Mouse (Mus musculus) lung, embryonic 16.5 days (tissue): ENCODE measurements around the gene Gm6763. TPM values are rescaled to one million over a fixed set of nuclear protein-coding genes. Genes with fewer than 3 reads are reported as not detected.
"Not testable (repeated sequence)": the region's sequence is repeated elsewhere in the genome, so short reads cannot be mapped to it uniquely, and the experiment has no call there.

Experiments
- ATAC-seq: fragments of 200-750 bp; cut with Nextera tagmentation; 2 replicates; pipeline ENCODE4 v1.8.0; 2017; ENCODE audit warnings: low read depth, mild to moderate bottlenecking, moderate library complexity
- H3K27ac ChIP-seq: fragments of 300-500 bp; sonication (generic); 2 replicates; pipeline ENCODE4 v1.5.1; 2014; ENCODE audit warnings: mild to moderate bottlenecking, control low read depth, low read length
- H3K27me3 ChIP-seq: fragments of 300-500 bp; sonication (generic); 2 replicates; pipeline ENCODE4 v1.6.1; 2014; ENCODE audit warnings: low read depth, low read length, mixed read lengths; ENCODE audit not compliant: control insufficient read depth, insufficient read depth
- H3K36me3 ChIP-seq: fragments of 300-500 bp; sonication (generic); 2 replicates; pipeline ENCODE4 v1.6.1; 2014; ENCODE audit warnings: low read length; ENCODE audit not compliant: control insufficient read depth, insufficient read depth
- H3K4me1 ChIP-seq: fragments of 300-500 bp; sonication (generic); replicated peaks from 2 replicates; pipeline ENCODE4 v1.6.1; 2014; ENCODE audit warnings: low read length, mixed read lengths; ENCODE audit not compliant: control insufficient read depth, insufficient read depth
- H3K4me2 ChIP-seq: fragments of 300-500 bp; sonication (generic); 2 replicates; pipeline ENCODE4 v1.6.1; 2014; ENCODE audit warnings: low read depth, low read length, control low read depth
- H3K4me3 ChIP-seq: fragments of 300-500 bp; sonication (generic); 2 replicates; pipeline ENCODE4 v1.5.1; 2014; ENCODE audit warnings: mild to moderate bottlenecking, low read length, control low read depth
- H3K9ac ChIP-seq: fragments of 300-500 bp; sonication (generic); 2 replicates; pipeline ENCODE4 v1.6.1; 2014; ENCODE audit warnings: low read length, control low read depth
- H3K9me3 ChIP-seq: fragments of 300-500 bp; sonication (generic); 2 replicates; pipeline ENCODE4 v1.6.1; 2016; ENCODE audit warnings: low read length; ENCODE audit not compliant: control insufficient read depth
- WGBS: fragments of 180-500 bp; shearing (Covaris S2); extraction: QIAGEN DNeasy Blood & Tissue Kit; methylation state at CpG from one replicate; pipeline ENCODE4 v1.1.7; 2014; 5-methylcytosine and 5-hydroxymethylcytosine counted together
- polyA plus RNA-seq: library from polyadenylated mRNA; unstranded; fragments of >200 nt; fragmentation: Nextera tagmentation; extraction: Ambion mirVana; gene quantifications from 2 replicates; pipeline ENCODE4 v1.2.1, GENCODE M21; 2015

Gm6763 gene
- polyA plus RNA-seq: not detected in 2 replicates

DNA sequence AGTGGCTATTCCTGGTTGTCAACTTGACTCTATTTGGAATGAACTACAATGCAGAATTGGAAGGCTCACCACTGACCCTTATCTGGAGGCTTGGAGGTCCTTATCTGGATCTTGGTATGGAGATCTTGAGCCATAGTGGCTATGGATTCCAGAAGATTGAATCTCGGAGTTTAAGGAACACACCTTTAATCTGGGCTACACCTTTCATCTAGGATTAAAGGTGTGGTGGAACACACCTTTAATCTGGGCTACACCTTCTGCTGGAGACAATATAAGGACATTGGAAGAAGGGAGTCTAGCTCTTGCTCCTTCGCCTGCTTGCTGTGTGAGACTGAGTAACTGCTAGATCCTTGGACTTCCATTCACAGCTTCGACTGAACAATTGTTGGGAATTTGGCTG is at the start of gene Gm6763:
Gene Gm6763, plus strand, starts transcription at position 301 of the 400 bp plus-strand sequence.
- ATAC-seq, H3K4me1 ChIP-seq, H3K9ac ChIP-seq, H3K4me3 ChIP-seq, H3K4me2 ChIP-seq, H3K9me3 ChIP-seq, H3K27me3 ChIP-seq, H3K36me3 ChIP-seq, H3K27ac ChIP-seq: not testable (repeated sequence)
- no CpG with 5 or more reads among the region's 3 CpGs for WGBS

DNA sequence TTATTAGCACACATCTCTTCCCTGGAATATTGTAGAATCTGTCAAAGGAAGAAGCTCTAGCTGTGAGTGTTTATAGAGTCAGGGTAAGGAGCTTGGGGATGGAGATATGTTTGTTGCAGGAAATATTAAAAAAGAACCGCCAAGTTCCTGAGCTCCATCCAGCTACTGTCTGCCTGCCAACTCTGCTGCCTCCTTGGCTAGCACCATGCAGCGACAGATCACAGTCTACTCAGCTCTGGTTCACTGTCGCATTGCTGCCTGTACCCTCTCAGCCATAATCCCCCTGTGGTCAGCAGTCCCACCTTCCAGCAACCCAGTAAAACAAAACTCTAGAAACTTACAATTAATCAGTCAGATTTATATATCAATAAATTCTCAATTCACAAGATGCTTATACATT is 41.3 kb upstream of the Gm6763 start:
- Histone ChIP-seq H3K36me3 (no peaks in the 10 kb centered on the region), H3K9ac (no peak overlapping the region), H3K4me2 (no peak overlapping the region), H3K4me3 (no peak overlapping the region), H3K27me3 (no peaks in the 10 kb centered on the region), H3K9me3 (no peaks in the 10 kb centered on the region), H3K27ac (no peak overlapping the region), H3K4me1 (no peaks in the 10 kb centered on the region)
- 51% methylated on average over 3 of the region's 3 CpGs for WGBS
- no peak for ATAC-seq

DNA sequence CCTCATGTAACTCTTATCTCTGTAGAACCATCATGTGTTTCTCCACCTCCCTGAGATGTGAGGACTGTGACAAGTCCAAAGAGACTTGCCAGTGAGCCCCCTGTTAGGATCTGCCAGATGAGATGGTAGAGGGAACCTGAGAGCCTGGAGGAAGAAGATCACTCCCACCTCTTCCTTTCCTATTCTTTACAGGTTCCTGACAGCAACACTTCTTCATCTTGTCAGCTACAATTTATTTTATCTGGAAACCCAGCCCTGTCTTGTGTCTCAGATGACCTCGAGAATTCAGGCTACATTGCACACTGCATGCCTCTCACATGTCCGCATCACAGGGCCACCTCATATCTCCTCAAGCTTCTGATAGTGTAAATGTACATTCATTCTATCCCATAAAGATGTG is 33.0 kb upstream of the Gm6763 start:
- Histone ChIP-seq H3K36me3 (no peaks in the 10 kb centered on the region), H3K4me2 (no peak overlapping the region), H3K9ac (no peak overlapping the region), H3K4me3 (no peak overlapping the region), H3K9me3 (no peaks in the 10 kb centered on the region), H3K4me1 (no peaks in the 10 kb centered on the region), H3K27ac (no peak overlapping the region), H3K27me3 (no peaks in the 10 kb centered on the region)
- ATAC-seq: no peak
- WGBS: 39% methylated on average over 2 of the region's 2 CpGs

DNA sequence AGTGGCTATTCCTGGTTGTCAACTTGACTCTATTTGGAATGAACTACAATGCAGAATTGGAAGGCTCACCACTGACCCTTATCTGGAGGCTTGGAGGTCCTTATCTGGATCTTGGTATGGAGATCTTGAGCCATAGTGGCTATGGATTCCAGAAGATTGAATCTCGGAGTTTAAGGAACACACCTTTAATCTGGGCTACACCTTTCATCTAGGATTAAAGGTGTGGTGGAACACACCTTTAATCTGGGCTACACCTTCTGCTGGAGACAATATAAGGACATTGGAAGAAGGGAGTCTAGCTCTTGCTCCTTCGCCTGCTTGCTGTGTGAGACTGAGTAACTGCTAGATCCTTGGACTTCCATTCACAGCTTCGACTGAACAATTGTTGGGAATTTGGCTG is 8.6 kb upstream of the Gm6763 start, which contains the start of gene Gm21293:
Gene Gm21293, plus strand, starts transcription at position 301 of the 400 bp plus-strand sequence.
- not testable (repeated sequence) for H3K27ac ChIP-seq, ATAC-seq, H3K4me3 ChIP-seq, H3K4me1 ChIP-seq, H3K4me2 ChIP-seq, H3K9me3 ChIP-seq, H3K9ac ChIP-seq, H3K36me3 ChIP-seq, H3K27me3 ChIP-seq
- WGBS: no CpG with 5 or more reads among the region's 3 CpGs

DNA sequence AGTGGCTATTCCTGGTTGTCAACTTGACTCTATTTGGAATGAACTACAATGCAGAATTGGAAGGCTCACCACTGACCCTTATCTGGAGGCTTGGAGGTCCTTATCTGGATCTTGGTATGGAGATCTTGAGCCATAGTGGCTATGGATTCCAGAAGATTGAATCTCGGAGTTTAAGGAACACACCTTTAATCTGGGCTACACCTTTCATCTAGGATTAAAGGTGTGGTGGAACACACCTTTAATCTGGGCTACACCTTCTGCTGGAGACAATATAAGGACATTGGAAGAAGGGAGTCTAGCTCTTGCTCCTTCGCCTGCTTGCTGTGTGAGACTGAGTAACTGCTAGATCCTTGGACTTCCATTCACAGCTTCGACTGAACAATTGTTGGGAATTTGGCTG is 8.4 kb downstream of the Gm6763 start, which contains the start of gene Gm8764:
Gene Gm8764, plus strand, starts transcription at position 301 of the 400 bp plus-strand sequence.
- not testable (repeated sequence) for H3K4me3 ChIP-seq, H3K27ac ChIP-seq, H3K36me3 ChIP-seq, H3K4me2 ChIP-seq, H3K27me3 ChIP-seq, H3K9me3 ChIP-seq, H3K9ac ChIP-seq, ATAC-seq, H3K4me1 ChIP-seq
- no CpG with 5 or more reads among the region's 3 CpGs for WGBS

DNA sequence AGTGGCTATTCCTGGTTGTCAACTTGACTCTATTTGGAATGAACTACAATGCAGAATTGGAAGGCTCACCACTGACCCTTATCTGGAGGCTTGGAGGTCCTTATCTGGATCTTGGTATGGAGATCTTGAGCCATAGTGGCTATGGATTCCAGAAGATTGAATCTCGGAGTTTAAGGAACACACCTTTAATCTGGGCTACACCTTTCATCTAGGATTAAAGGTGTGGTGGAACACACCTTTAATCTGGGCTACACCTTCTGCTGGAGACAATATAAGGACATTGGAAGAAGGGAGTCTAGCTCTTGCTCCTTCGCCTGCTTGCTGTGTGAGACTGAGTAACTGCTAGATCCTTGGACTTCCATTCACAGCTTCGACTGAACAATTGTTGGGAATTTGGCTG is 16.9 kb downstream of the Gm6763 start, which contains the start of gene Gm21304:
Gene Gm21304, plus strand, starts transcription at position 301 of the 400 bp plus-strand sequence.
- H3K9me3 ChIP-seq, ATAC-seq, H3K4me3 ChIP-seq, H3K4me2 ChIP-seq, H3K27me3 ChIP-seq, H3K4me1 ChIP-seq, H3K36me3 ChIP-seq, H3K27ac ChIP-seq, H3K9ac ChIP-seq: not testable (repeated sequence)
- WGBS: no CpG with 5 or more reads among the region's 3 CpGs

DNA sequence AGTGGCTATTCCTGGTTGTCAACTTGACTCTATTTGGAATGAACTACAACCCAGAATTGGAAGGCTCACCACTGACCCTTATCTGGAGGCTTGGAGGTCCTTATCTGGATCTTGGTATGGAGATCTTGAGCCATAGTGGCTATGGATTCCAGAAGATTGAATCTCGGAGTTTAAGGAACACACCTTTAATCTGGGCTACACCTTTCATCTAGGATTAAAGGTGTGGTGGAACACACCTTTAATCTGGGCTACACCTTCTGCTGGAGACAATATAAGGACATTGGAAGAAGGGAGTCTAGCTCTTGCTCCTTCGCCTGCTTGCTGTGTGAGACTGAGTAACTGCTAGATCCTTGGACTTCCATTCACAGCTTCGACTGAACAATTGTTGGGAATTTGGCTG is 25.4 kb downstream of the Gm6763 start, which contains the start of gene Gm21312:
Gene Gm21312, plus strand, starts transcription at position 301 of the 400 bp plus-strand sequence.
- whole genome bisulfite sequencing: no CpG with 5 or more reads among the region's 3 CpGs
- not testable (repeated sequence) for H3K36me3 ChIP-seq, ATAC-seq, H3K9me3 ChIP-seq, H3K4me3 ChIP-seq, H3K27ac ChIP-seq, H3K4me2 ChIP-seq, H3K27me3 ChIP-seq, H3K4me1 ChIP-seq, H3K9ac ChIP-seq

DNA sequence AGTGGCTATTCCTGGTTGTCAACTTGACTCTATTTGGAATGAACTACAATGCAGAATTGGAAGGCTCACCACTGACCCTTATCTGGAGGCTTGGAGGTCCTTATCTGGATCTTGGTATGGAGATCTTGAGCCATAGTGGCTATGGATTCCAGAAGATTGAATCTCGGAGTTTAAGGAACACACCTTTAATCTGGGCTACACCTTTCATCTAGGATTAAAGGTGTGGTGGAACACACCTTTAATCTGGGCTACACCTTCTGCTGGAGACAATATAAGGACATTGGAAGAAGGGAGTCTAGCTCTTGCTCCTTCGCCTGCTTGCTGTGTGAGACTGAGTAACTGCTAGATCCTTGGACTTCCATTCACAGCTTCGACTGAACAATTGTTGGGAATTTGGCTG is 33.9 kb downstream of the Gm6763 start, which contains the start of gene Gm20765:
Gene Gm20765, plus strand, starts transcription at position 301 of the 400 bp plus-strand sequence.
- WGBS: no CpG with 5 or more reads among the region's 3 CpGs
- H3K36me3 ChIP-seq, H3K9ac ChIP-seq, ATAC-seq, H3K27me3 ChIP-seq, H3K9me3 ChIP-seq, H3K4me2 ChIP-seq, H3K4me1 ChIP-seq, H3K27ac ChIP-seq, H3K4me3 ChIP-seq: not testable (repeated sequence)

DNA sequence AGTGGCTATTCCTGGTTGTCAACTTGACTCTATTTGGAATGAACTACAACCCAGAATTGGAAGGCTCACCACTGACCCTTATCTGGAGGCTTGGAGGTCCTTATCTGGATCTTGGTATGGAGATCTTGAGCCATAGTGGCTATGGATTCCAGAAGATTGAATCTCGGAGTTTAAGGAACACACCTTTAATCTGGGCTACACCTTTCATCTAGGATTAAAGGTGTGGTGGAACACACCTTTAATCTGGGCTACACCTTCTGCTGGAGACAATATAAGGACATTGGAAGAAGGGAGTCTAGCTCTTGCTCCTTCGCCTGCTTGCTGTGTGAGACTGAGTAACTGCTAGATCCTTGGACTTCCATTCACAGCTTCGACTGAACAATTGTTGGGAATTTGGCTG is 42.4 kb downstream of the Gm6763 start, which contains the start of gene Gm4340:
Gene Gm4340, plus strand, starts transcription at position 301 of the 400 bp plus-strand sequence.
- H3K9me3 ChIP-seq, H3K9ac ChIP-seq, H3K4me3 ChIP-seq, H3K4me1 ChIP-seq, ATAC-seq, H3K4me2 ChIP-seq, H3K27ac ChIP-seq, H3K36me3 ChIP-seq, H3K27me3 ChIP-seq: not testable (repeated sequence)
- no CpG with 5 or more reads among the region's 3 CpGs for WGBS
